Mouse (Mus musculus): ENCODE results near the gene Spaca6.

Spaca6 gene

DNA sequence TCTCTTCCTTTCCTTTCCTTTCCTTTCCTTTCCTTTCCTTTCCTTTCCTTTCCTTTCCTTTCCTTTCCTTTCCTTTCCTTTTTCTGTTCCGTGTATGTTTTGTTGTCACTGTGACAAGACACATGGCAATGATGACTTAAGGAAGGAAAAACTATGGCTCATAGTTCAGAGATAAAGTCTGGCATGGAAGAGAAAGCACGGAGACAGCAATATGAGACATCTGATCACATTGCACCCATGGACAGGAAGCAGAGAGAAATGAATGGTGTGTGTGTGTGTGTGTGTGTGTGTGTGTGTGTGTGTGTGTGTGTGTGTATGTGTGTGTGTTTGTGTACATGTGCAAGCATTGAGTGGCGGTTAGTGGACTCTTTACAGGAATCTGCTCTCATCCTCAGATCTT, 17.6 kb downstream of the Spaca6 start:
- CTCF ChIA-PET = interaction anchor here (0.7 kb wide), 1 partner anchor 92 kb away, joined by 8 read pairs; no protein-coding TSS in a partner anchor

GRCm38 (mm10) chr17:17845187-17846027, 18.4 kb downstream of the Spaca6 start:
- CTCF ChIA-PET = interaction anchor here (0.7 kb wide), 1 partner anchor 93 kb away, joined by 8 read pairs; no protein-coding TSS in a partner anchor

DNA sequence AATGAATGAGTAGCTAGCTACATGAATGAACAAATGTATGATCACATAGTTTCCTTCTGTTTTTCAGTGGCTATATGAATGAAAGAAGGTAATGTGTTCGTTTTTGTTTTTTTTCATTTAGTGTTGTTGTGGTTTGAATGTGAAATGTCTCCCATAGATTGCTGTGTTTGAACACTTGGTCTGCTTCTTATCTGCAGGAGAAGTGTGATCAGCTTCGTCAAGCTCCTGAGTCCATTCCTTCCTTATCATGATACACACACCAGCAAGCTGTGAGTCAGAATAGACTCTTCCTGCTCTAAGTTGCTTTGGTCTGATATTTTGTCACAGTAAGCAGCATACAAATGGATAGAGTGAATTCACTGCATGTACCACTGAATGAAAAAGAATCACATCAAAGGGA, 22.0 kb downstream of the Spaca6 start:
- CTCF ChIA-PET = no interaction called here

GRCm38 (mm10) chr17:17849906-17850712, 23.2 kb downstream of the Spaca6 start:
- CTCF ChIA-PET = no interaction called here

GRCm38 (mm10) chr17:17855064-17855838, 28.3 kb downstream of the Spaca6 start, which contains the start of gene Has1:
Gene Has1 (minus strand): TSS chr17:17855205.
- CTCF ChIA-PET = no interaction called here

- CTCF ChIA-PET = no interaction called here
These were observed 29.7 kb downstream of the Spaca6 start for GRCm38 (mm10) chr17:17856612-17857011.

DNA sequence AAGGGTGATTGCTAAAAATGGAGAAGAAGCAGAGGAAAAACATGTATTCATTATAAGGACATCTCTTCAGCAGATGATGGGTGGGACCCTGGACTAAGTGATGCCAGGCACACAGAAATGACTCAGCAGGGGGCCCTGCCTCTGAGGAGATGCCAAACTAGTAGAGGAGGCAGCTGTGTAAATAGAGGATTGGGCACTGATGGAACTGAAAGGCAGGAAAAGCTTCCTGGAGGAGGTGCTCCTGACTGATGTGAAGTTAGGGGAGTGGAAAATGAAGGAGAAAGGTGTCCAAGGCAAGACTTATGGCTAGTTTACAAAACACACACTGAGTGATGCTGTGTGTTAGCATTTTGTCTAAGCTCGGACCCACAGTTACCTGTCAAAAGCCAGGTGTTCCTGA, 30.5 kb downstream of the Spaca6 start:
- CTCF ChIA-PET = no interaction called here

- CTCF ChIA-PET = no interaction called here
These were observed 33.2 kb downstream of the Spaca6 start for GRCm38 (mm10) chr17:17860110-17860509.

GRCm38 (mm10) chr17:17862360-17862759, 35.4 kb downstream of the Spaca6 start:
- CTCF ChIA-PET = no interaction called here

DNA sequence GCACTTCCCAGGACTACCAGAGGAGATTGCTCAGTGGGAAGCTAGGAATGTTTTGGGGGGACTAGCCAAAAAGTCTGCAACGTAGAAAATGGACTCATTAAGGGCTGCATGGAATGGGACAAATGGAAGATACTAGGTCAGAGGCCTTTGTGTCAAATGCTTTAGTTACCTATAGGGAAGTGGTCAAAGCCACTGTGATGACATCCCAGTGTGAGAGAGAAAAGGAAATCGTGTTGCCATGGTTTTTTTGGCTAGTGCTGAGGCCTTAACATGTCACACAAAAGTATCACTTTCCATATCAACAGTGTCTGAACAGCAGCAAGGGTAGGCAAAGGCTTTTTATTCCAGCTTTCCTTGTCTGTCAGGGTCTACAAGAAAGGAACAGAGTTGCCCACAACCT, 38.2 kb downstream of the Spaca6 start:
- CTCF ChIA-PET = no interaction called here

DNA sequence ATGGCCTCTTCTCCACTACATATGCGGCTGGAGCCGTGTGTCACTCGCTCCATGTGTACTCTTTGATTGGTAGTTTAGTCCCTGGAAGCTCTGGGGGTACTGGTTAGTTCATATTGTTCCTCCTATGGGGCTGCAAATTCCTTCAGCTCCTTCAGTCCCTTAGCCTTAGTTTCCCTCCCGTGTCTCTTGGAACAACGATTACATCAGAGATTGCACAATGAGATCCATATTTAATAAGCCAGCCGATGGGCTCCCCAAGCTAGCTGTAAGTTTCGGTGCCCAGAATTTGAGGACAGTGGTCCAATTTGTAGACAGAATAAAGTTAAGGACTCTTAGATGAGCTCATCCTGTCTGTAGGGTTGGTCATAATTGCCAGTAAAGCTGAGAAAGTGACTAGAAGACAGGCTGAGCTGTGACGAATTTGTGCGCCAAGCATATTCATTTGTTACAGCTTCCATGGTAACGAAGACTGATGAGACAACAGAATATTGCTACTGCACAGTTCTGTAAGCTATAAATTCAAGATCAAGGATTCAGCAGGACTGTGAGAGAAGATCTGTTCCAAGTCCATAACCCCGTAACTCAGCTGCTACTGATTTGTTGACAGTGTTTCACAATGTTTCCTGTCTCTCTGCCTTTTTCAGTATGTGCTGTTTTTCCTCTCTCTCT, 40.0 kb downstream of the Spaca6 start:
- CTCF ChIA-PET = no interaction called here

GRCm38 (mm10) chr17:17870892-17871550, 44.1 kb downstream of the Spaca6 start:
- CTCF ChIA-PET = no interaction called here

DNA sequence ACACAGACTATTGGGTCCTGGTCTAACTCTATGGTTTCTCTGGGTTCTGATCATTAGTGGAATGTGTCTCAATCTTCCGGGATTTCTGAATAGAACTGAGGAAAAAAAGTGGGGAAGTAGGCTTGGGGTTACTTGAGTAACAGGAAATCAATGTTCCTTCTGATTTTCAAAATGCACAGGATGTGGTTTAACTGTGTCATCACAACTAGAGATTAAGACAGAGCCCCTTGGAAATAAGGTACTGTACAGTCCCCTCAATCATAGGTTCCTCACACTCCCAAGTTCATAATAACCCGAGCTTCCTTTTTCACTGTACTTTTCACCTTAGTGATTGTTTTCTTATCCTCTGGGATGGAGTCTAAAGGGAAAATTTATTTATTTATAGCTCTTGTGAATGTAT, 44.7 kb downstream of the Spaca6 start:
- CTCF ChIA-PET = no interaction called here

DNA sequence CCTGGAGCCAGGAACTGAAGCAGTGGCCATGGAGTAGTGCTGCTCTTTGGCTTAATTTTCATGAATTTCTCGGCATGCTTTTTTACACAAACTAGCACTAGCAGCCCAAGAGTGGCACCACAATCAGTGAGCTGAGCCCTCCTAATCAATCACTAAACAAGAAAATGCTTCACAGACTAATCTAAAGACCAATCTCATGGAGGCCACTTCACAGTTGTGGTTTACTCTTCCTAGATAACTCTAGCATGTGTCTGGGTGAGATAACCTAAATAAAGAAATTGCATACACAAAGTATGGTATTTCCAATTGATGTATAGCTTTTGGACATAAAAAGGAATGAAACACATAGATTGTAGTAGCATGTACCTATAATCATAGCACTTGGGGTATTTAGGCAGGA, 52.4 kb downstream of the Spaca6 start:
- CTCF ChIA-PET = no interaction called here

DNA sequence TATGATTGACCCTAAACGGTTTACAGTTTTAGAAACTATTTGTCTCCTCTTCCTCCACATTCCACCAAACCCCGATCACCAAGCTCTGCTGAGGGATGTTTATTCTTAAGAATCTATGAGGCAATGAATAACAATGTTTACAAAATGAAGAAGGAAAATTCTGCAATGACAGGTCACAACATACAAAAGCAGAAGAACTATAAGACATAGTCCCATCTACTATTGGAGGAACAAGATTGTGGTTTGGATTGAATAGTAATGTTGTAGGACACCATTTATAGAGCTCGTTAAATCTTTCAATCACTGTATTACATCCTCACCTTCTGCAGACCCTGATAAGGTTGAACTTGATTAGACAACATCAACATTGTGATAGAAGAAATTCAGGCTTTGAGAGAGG, 55.7 kb downstream of the Spaca6 start:
- CTCF ChIA-PET = no interaction called here

DNA sequence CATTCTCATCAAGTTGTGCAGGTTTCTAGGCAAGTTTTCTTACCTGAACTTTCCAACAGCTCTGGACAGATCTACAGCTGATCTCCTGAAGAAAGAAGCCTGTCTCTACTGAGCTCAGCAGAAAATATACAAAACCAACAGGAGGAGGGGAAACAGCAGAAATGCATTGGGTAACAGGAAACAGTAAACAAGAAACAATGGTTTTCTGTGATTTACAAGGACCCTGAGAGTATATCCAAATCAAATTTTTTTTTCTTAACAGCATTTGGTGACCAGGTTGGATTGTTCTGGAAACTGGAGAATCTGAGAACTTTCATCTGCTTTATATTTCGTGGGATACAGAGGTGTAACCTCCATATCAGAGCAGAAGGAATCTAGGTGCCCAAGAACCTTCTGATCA, 56.9 kb downstream of the Spaca6 start, which contains the start of gene Fpr1:
Gene Fpr1, minus strand, starts transcription at position 101 of the 400 bp plus-strand sequence.
- CTCF ChIA-PET = no interaction called here

- CTCF ChIA-PET = no interaction called here
These were observed 60.9 kb downstream of the Spaca6 start, which contains the start of the genes Fpr2 and Fpr3 for GRCm38 (mm10) chr17:17887774-17888248. Gene Fpr2 (plus strand): TSS chr17:17887824. Gene Fpr3 (plus strand): TSS chr17:17887852.

- CTCF ChIA-PET = no interaction called here
These were observed 62.9 kb downstream of the Spaca6 start for GRCm38 (mm10) chr17:17889732-17890425.
